Mouse (Mus musculus): ENCODE results near the gene Tgfbr3.

The Tgfbr3 gene

DNA sequence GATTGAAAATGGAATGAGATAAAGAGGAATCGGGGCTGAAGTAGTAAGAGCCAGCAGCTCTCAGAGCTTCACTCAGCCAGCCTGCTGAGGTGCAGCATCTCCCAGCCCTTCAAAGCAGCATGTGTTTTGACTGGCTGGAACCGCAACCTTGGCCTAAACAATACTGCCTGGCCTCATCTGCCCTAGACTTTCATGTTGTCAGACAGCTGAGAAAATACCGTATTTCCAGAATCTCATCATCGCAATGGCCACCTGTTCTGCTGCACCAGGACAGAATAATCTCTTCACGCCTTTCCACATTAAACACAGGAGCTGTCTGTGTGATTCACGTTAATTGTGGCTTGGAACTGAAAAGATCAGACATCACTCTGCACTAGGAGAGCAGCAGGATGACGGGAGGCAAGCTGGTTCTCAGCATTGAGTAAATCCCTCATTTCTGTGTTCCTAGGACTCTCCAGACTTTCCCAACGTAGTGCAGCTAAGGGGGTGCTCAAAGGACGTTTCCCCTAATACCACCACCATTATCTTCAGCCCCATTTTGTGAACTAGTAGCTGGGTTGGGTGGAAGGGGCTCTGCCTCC is 145.1 kb downstream of the Tgfbr3 start:
- DNase-seq, result peak; percentile 23

DNA sequence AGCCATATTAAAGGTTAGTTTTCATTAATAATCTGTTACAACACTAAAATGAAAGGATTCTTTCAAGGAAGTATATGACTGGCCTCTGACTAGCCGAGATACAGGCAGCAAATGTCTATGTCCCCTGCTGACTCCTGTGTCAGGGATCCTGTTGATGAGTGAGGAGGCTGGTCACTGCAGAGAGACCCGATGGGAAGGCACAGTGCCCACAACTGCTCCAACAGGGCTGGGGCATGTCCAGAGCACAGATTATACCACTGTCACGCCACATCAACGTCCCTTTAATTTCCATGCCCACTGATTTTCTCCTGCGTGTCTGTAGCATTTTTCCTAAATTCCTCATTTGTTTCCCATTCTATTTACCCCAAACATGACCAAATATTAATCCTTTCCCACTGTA is 146.0 kb downstream of the Tgfbr3 start:
- DNase-seq, result no peak

DNA sequence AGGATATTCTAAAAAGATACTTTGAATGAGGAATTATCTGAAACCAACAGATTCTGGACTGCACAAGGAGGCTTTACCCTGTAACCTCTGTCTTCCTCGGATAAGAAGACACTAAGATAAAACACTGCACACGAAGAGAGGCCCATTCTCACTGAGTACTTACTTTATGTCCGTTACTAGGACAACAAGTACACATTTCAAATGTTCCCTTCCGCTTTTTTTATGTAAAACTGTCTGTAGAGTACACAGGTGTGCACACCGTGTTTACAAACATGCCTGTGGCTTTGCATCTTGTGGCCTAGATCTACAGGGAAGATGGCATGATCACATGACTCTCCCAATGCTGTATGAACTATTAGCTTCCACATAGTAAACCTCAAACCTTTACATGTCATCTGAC is 146.6 kb downstream of the Tgfbr3 start:
- DNase-seq, result no peak

DNA sequence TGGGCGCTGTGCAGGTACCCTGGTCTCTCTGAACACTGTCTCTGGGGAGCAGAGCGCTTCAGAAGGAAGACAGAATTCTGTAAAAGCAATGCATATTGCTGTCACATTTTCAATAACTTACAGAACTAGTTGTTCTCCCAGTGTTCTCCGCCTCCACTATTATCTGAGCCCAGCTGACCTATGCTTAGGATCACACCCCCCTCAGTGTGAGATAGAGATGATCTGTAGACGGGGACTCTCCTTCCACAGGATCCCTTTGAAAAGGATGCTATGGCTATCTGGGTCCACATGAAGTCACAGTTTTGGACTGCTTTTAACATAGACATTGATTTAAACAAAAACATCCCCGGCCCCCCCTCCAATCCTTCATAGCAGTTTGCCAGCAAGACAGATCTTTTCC is 148.1 kb downstream of the Tgfbr3 start:
- DNase-seq, result no peak

DNA sequence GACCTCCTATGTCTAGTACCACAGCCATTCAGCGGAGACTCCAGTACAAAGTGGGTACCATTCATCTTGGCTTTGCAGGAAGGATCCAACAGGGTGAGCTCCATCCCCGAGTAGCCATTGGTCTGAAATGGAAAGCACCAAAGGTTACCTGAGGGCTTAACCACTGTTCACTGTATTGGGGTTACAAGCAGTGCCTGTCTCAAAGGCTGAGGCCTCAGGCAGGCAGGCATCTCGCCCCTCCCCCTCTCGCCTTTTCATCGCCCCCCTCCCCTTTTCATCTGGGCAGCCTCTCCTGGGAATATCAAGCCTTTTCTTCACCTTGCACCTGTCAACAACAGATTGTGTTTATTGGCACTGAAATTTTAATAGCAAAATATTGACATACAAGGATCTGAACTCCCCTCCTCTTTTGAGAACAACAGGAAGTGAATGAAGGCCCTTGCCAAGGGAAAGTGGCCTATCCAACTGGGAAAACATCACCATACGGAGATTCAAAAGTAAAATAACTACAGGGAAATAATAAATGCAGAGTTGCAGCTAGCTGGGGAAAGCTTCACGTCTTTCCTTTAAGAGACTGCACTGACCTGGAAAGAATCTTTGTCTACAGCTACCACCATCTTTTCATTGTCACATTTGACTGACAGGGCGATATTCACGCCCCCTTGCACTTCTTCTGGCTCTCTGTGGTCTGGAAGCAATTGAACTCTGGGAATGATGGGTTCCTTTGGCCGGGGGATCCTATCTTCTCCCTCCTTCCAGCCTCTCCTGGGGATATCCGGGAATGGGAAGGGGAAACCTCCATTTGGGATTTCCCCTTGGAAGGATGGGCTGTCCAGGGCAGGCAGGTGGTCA is 149.4 kb downstream of the Tgfbr3 start:
- no peak for DNase-seq

DNA sequence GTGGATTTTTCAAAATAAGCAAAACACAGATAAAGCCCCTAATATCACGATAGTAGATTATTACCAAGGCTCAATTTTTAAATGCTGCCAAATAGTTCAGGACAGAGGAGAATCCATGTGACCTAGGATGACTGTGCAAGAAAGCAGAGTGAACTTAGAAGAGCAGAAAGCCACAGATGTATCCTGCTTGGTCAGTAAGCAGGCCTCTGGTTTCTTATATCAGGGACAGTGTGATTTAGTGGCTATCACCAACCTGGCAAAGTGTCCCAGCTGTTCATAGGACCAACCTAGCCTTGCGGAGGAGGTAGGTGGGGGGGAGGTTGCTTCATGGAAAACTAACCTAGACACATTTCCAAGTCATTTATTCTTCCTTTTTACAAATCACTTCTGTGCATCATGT is 156.1 kb downstream of the Tgfbr3 start:
- DNase-seq, result no peak

DNA sequence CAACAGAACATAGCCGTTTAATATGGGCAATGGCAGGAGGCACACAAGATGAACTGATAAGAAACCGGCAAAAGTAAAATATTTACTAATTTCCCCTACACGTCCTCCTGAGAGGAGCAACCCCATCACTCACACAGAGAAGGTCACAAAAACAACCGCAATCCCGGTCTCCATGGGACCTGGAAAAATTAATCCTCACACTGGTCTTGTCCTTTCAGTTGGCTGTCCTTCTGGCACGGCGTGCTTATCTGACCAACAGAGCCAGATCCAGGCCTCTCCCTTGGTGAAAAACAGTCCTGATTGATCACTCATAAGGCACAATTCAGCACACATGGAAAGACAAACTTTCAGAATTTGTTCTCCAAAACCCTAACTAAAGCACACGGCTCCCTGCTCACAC is 157.2 kb downstream of the Tgfbr3 start:
- no peak for DNase-seq

DNA sequence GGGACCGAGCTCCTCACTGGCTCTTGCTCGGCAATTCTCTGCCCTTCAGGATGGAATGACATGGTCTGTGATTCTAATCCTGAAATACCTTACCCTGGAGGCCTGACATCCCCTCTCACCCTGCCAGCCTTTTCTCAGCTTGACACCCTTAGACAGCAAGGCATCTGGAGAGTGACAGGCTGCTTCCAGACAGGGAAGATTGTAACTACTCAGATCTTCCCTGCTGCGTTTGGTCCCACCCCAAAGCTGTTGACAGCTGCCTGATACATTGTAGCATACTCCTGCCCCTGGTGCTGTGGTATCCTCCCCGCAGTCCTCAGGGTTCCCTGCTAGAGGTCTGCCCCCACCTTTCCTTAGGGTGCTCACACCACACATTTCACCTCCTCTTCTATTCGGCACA is 160.1 kb downstream of the Tgfbr3 start:
- DNase-seq, result no peak

DNA sequence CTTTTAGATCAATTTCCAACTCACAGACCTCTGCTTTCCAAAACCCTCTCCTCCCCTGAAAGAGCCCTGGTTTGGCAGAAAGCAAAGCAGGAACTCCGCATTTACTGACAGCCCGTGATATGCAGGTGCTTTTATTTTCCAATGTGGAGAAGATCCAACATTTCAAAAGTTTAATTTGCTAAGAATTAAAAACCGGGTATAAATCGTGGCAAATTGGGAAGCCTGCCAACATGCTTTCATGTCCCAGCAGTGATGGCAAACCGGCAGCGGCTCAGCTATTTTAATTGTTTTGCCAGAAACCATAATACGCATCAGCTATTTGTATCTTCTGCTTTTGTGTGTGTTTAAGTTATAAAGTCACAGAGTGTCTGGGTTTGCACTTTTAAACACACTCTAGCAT is 162.9 kb downstream of the Tgfbr3 start:
- peak; percentile 14 for DNase-seq

DNA sequence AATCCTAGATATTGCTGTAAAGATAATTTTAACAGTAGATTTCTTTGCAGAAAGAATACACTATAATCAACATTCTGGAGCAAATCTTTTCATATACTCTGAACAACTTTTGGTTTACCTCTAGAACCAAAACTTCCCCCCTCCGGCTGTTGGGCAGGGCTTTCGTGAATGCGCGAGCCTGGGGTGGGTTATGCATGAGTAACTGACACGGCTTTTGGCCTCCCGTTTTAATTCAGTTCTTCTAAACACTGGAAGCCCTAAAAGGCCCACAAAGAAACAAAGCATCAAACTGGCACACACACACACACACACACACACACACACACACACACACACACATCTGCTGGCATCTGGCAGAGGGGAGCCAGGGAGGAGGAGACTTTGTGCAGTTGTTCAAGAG is 164.3 kb downstream of the Tgfbr3 start:
- DNase-seq, result no peak

DNA sequence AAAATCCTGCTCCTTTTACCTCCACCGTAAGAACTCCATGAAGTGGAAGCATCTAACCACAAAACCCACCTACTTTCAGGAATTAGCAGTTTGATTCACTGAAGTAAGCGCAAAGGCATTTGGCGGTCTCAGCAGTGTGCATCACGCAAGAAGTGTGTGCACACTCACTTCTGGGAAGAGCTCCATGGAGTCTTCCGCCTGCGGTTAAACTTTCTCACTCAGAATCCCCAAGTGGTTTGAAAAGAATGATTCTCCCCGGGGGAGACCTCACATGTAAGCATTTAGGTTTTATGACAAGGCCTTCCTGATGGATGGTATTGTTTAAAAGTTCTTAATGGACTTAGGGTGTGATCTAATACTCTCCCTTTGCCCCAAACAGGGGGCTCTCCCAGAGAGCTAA is 164.9 kb downstream of the Tgfbr3 start:
- no peak for DNase-seq

DNA sequence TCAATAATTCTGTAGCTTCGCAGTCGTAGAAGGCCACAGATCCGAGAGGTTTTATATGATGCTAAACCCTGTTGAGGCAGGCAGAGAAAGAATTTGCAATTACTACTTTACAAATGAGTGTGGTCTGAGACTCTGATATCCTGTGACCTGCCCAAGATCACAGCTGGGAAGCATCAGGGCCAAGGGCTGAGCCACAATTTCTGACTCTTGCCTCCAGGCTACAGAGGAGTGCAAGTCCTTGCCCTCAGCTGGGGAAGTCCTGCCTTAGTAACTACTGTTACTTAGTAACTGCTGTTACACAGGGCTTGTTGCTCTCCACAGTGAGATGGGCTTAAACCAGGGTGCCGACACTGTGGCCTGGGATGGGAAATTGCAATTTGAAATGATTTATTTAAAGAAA is 166.8 kb downstream of the Tgfbr3 start:
- no peak for DNase-seq

DNA sequence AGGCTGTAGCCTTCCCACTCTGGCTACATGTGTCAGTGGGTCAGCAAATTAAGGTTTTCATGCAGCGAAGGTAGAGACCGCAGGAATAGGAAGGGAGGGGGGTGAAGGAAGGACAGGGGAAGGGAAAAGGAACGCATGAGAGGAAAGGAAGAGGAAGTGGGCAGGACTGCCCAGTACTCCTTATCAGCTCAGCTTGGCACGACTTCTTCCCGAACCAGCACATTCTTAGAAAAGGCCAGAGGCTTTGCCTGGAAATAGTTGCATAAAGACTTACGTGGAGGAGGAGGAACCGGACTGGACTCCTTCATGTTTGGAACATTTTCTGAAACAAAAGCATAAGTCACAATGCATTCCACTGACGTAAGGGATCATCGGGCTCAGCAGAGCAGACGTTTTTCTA is 168.3 kb downstream of the Tgfbr3 start:
- DNase-seq, result no peak

DNA sequence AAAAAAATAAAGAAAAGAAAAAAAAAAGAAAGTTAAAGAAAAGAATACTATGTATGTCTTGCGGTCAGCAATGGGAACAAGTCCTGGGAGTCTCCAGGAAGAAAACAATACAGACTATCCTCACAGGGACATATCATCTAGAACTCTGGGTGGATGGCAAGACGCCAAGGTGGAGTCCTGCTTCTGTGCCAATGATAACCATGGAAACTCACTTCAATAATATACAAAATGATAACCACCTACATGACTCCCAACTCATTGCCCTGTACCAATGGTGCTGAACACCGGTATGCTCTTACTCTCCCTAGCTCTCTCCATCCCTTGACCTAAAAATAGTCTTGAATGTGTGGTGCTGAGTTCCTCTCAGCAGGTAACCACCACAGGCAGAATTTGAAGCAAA is 168.8 kb downstream of the Tgfbr3 start:
- peak; percentile 39 for DNase-seq

DNA sequence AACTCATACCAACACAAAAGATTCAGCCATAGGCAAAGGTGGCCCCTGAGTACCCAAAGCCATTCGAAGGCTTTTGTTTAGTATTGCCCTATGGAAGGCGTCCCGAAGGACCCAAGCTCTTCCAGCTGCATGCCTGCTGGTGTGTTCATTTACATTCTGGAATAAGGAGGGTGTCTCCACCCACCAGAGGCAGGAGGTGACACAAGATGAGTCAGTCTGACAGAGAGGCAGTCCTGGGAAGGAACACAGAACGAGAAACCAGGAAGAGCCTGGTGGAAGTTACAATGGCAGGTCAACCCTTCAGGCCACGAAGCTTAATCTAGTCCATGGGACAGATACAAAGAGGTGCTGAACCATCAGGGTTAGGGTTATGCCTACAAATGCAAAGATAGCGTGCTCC is 169.5 kb downstream of the Tgfbr3 start:
- no peak for DNase-seq

DNA sequence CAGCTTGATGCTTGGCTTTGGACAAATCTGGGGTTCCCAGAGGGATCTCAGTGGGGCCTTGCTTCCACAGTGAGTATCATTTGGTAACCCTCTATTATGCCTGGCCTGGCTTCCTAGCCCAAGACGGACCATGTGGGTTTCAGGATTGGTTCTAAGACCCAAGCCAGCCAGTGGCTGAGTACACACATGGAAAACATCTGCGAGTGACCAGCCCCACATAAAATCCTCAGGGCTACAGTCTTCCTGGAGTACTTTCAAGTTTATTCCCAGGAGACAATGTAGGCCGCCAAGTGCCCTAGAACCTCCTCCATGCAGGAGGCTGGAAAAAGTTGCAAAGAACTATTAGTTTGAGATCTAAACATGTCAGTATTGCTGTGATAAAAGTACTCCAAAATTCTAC is 172.6 kb downstream of the Tgfbr3 start:
- DNase-seq, result no peak

DNA sequence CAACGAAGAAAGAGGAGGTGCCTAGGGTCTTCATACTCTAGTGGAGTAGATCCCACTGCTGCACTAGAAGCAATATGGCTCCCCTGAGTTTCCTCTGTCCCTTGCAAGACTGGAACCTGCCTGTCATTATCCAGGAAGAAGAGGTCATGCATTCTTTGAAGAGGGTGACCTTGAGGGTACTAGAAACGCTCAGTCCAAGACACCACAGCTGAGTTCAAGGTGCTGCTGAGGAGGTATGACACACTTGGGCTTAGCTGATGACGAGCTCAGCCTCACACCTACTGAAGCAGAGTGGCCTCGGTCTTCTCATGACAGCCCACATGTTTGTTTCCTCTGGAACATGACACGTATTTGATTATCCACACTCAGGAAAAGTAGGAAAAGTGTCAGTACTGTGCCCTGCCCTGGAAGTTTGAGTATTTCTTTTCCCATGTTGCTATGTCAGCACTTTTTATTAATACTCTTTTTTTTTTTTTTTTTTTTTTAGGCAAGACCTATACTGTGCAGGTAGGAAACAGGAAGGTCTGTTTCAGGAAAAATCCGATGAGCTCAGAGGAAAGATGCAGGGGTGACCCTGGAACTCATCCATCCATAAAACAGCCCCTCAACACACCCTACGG is 176.7 kb downstream of the Tgfbr3 start:
- DNase-seq, result no peak

DNA sequence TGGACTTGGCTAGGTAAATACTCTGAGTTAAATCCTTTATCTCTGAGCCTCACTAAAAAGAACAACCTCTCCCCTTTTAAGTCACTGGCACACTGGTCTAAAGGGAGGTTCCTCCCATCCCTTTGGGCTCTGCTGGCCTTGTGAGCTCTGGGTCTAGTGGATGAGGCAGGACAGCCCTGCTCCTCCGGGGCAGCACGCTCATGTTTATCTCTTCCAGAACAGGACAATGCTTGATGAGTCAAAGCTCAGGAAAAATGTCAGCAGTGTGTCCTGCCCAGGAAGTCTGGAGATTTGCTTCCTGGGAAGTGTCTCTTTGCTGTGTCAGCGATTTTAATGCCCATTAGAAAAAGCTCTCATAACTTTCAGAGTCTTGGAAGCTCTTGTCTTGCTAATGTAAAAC is 177.6 kb downstream of the Tgfbr3 start:
- no peak for DNase-seq

DNA sequence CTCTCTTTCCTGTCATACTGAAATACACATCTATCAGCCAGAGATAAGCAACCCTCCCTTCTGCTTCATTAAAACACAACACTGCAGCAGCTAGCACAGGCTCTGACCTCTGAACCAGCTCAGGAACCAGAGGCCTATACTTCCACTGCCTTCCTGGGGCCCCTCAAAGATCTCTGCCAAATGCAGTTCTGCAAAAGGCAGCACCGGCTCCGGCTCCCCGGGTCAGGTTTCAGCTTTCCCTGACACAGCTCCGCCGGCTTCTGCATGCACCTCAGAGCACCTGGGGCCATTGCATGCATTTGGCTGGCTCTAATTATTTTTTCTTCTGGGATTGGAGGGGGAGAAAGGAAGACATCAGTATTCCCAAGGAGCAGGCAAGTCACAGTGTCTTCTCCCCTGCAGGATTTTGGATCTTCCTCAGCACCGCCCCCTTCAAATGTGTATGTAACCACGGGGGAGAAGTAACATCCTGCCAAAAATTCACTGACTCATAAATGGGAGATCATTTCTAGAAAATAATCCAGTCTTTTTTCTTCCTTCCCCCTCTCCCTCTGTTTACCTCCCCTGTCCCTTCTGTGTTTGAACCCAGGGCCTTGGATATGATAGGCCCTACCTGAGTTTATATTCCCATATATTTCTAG is 178.4 kb downstream of the Tgfbr3 start:
- peak; percentile 60 for DNase-seq

DNA sequence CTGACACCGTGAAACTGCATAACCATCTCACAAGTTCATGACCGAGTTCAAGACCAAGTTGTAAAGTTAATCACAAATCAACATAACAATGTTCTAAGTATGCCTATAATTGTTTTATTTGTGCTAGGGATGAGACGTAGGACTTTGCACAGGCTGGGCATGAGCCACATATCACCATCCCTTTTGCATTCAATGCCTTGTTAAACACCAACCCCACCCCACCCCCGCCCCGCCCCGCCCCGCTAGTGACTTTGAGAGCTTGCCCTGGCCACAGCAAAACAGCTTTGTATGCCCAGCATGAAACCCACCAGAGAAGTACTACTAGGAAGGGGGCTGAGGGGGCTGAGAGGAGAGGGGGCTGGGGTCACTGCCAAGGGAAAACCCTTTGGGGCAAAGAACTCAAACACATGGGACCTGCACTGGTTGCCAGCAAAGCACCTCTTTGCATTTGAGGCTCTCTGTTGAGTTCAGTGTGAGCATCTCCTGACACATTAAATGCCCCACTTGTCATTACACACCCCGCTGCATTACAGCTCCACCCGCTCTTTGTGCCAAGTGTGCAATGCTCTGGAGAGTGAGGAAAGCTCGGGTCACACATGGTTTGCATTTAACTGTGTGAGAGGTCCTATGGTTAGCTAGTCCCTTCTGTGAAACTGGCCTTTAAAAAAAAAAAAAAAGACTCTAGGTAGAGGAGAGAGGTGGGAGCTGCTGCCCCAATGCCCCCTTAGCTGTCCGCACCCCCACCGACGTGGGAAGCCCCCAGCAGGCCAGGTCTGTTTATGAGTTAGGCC is 179.1 kb downstream of the Tgfbr3 start:
- DNase-seq, result no peak

DNA sequence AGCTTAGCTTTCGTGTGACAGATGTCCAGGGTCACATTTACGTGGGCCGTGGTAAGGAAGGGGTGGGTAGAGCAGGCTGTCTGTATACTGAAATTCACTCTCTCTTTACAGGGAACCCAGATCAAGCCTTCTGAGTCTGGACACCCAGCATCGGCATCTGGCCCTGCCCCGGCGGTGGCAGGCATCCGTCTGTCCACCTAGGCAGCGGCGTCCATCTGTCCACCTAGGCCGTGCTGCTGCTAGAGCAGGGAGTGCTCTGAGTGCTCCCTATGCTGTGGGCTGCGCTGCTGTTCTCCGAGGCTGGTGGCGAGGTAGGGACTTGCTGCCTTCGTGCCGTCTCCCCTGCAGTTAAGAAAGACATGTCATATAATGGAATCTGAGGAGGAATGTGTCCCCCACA is 180.0 kb downstream of the Tgfbr3 start:
- no peak for DNase-seq

DNA sequence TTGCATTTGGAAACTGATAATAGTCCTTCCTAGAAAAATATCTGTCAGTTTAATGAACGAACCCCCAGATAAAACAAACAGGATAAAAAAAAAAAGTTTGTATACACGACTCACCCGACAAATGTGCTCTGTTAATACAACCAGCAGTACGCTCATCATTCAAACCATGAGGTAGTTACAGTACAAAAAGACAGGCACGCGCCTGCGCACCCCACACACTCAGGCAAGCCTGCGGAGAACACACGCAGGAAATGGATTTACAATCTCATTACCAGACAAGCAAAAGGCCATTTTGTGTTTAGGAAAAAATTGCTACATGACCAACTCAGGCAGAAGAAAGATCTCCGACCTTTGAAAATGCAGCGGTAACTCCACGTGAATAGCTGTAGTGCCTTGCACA is 182.6 kb downstream of the Tgfbr3 start:
- DNase-seq, result no peak

DNA sequence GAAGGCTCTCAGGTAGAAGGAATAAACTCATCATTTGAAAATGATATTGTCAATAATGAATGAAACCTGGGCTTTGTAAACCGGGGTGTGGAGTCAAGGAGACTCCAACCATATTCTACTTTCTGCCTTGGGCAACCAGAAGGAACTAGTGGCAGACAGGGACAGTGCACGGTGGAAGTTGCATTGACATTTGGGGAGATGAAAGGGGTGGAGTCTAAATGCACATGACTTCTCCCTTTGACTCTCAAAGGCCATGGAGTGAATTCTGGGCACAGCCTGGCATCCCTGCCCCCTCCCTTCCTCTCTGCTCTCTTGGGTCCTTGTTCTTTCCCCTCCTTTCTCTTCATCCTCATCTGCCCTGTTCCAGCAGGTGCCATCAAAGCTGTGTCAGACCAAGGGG is 183.3 kb downstream of the Tgfbr3 start:
- no peak for DNase-seq

Data from layer of hippocampus, adult 9-11 months (tissue).